Mouse (Mus musculus) testis, adult 2 months (tissue): ENCODE measurements around the gene H2afv. TPM values are rescaled to one million over a fixed set of nuclear protein-coding genes. Genes with fewer than 3 reads are reported as not detected.
"Not testable (repeated sequence)": the region's sequence is repeated elsewhere in the genome, so short reads cannot be mapped to it uniquely, and the experiment has no call there.

Experiments used
- H3K27ac ChIP-seq: fragments of 200-500 bp; 2 replicates; pipeline ENCODE4 v1.5.1; 2012; ENCODE audit warnings: low read depth, low read length; ENCODE audit not compliant: control insufficient read depth, insufficient read depth
- H3K27me3 ChIP-seq: fragments of 200-500 bp; 2 replicates; pipeline ENCODE4 v1.6.1; 2012; ENCODE audit warnings: mild to moderate bottlenecking, low read length, moderate library complexity; ENCODE audit not compliant: control insufficient read depth, insufficient read depth
- H3K36me3 ChIP-seq: fragments of 200-500 bp; 2 replicates; pipeline ENCODE4 v1.6.1; 2012; ENCODE audit warnings: mild to moderate bottlenecking, low read length; ENCODE audit not compliant: control insufficient read depth, insufficient read depth
- H3K4me1 ChIP-seq: fragments of 200-500 bp; 2 replicates; pipeline ENCODE4 v1.6.1; 2012; ENCODE audit warnings: low read length; ENCODE audit not compliant: control insufficient read depth, insufficient read depth
- H3K4me3 ChIP-seq: fragments of 200-500 bp; 2 replicates; pipeline ENCODE4 v1.5.1; 2012; ENCODE audit warnings: low read depth, mild to moderate bottlenecking, low read length, moderate library complexity, mixed read lengths; ENCODE audit not compliant: control insufficient read depth
- CTCF ChIP-seq: fragments of 200-500 bp; IDR thresholded peaks from 2 replicates; pipeline ENCODE4 v1.5.1; 2012; ENCODE audit warnings: low read depth, mild to moderate bottlenecking, inconsistent platforms, low read length, moderate library complexity; ENCODE audit not compliant: control insufficient read depth, insufficient read depth, insufficient replicate concordance
- POLR2A ChIP-seq: fragments of 200-500 bp; IDR thresholded peaks from 2 replicates; pipeline ENCODE4 v1.6.1; 2012; ENCODE audit warnings: low read depth, mild to moderate bottlenecking, inconsistent platforms, low read length, moderate library complexity; ENCODE audit not compliant: control insufficient read depth
- polyA plus RNA-seq: library from polyadenylated mRNA; depleted of rRNA; stranded (reverse); fragments of >200 nt; gene quantifications from 2 replicates; pipeline ENCODE4 v1.2.3, GENCODE M21; 2012

Gene H2afv
- polyA plus RNA-seq, 1 experiment = 26.2 TPM

- Histone ChIP-seq H3K4me1 (no peaks in the 10 kb centered on the region), H3K27ac (no peak overlapping the region), H3K36me3 (no peaks in the 10 kb centered on the region), H3K4me3 (no peak overlapping the region), H3K27me3 (no peaks in the 10 kb centered on the region)
- no peak for TF ChIP-seq POLR2A
- TF ChIP-seq CTCF = no peak
Measured at GRCm38 (mm10) chr11:6468541-6468940, 24.3 kb upstream of the H2afv start.

GRCm38 (mm10) chr11:6465122-6465521 lies 20.9 kb upstream of the H2afv start:
- H3K36me3 ChIP-seq = no peaks in the 10 kb centered on the region
- H3K27me3 ChIP-seq = no peaks in the 10 kb centered on the region
- H3K4me3 ChIP-seq = no peak overlapping the region
- H3K27ac ChIP-seq = no peak overlapping the region
- TF ChIP-seq CTCF (no peak), POLR2A (no peak)
- no peaks in the 10 kb centered on the region for H3K4me1 ChIP-seq

- TF ChIP-seq POLR2A = no peak
- no peak for TF ChIP-seq CTCF
- Histone ChIP-seq H3K4me1 (no peaks in the 10 kb centered on the region), H3K4me3 (no peak overlapping the region), H3K27ac (no peak overlapping the region), H3K36me3 (no peaks in the 10 kb centered on the region), H3K27me3 (no peaks in the 10 kb centered on the region)
Measured at GRCm38 (mm10) chr11:6463159-6463837, 19.1 kb upstream of the H2afv start.

- no peaks in the 10 kb centered on the region for H3K36me3 ChIP-seq
- no peaks in the 10 kb centered on the region for H3K4me1 ChIP-seq
- H3K4me3 ChIP-seq = no peak overlapping the region
- no peaks in the 10 kb centered on the region for H3K27me3 ChIP-seq
- no peak overlapping the region for H3K27ac ChIP-seq
- no peak for TF ChIP-seq POLR2A
- no peak for TF ChIP-seq CTCF
Measured at GRCm38 (mm10) chr11:6456083-6456482, 11.8 kb upstream of the H2afv start.

- H3K27me3 ChIP-seq, H3K4me1 ChIP-seq, H3K4me3 ChIP-seq, H3K36me3 ChIP-seq: not testable (repeated sequence)
- peak overlapping the region; percentile 99 for H3K27ac ChIP-seq
Measured at GRCm38 (mm10) chr11:6448155-6448554, 3.9 kb upstream of the H2afv start.

GRCm38 (mm10) chr11:6447493-6447892 lies 3.2 kb upstream of the H2afv start:
- H3K27ac ChIP-seq = no peak overlapping the region
- TF ChIP-seq POLR2A = no peak
- no peak for TF ChIP-seq CTCF
- H3K4me1 ChIP-seq = peaks cover 4% of the 10 kb centered on the region; the same call in 1 of the 2 replicates
- H3K27me3 ChIP-seq = no peaks in the 10 kb centered on the region
- no peaks in the 10 kb centered on the region for H3K36me3 ChIP-seq
- H3K4me3 ChIP-seq = no peak overlapping the region

- H3K27me3 ChIP-seq = no peaks in the 10 kb centered on the region
- no peak for TF ChIP-seq CTCF
- TF ChIP-seq POLR2A = no peak
- no peak overlapping the region for H3K27ac ChIP-seq
Measured at GRCm38 (mm10) chr11:6445951-6446350, 1.7 kb upstream of the H2afv start.

More at GRCm38 (mm10) chr11:6445951-6446350, 1.7 kb upstream of the H2afv start:
- no peak overlapping the region for H3K4me3 ChIP-seq
- H3K36me3 ChIP-seq = no peaks in the 10 kb centered on the region; the same call in 1 of the 2 replicates
- H3K4me1 ChIP-seq = peaks cover 4% of the 10 kb centered on the region; the same call in 1 of the 2 replicates
